Comparison of ENCODE assay signal across 8 mouse cellular contexts in genomic region chr14:20928308-20928685, GRCm38 (mm10). TPM values are rescaled to one million over a fixed set of nuclear protein-coding genes. Genes with fewer than 3 reads are reported as not detected.
DNase-seq lines count a peak whose midpoint lies in the region; ATAC-seq and TF ChIP-seq lines count a peak whose summit lies in the region.

No protein-coding gene starts in this region.

- H3K4me2 ChIP-seq in heart, embryonic 11.5 days: peak overlapping the region; percentile 83
- peak overlapping the region; percentile 71 for H3K4me2 ChIP-seq in forebrain, embryonic 15.5 days (replicated peaks)
- peak overlapping the region; percentile 92 for H3K4me2 ChIP-seq in liver, embryonic 14.5 days (ENCODE audit: low read depth)
- H3K4me2 ChIP-seq in stomach, postnatal 0 days (replicated peaks; ENCODE audit: low read depth): peak overlapping the region; percentile 57

- H3K4me3 ChIP-seq in heart, embryonic 11.5 days (ENCODE audit: low read depth, low read length): peak overlapping the region; percentile 98
- peak overlapping the region; percentile 82 to 85 for H3K4me3 ChIP-seq in MEL (ENCODE audit: control insufficient read depth in 1 of 2, insufficient read depth in 1 of 2, low read depth in 2 of 2, low read length in 2 of 2)
- H3K4me3 ChIP-seq in forebrain, embryonic 15.5 days: peak overlapping the region; percentile 76
- H3K4me3 ChIP-seq in liver, embryonic 14.5 days (ENCODE audit: insufficient read depth in 1 of 2, low read depth in 2 of 2, low read length in 2 of 2): peak overlapping the region; percentile 78 to 97
- H3K4me3 ChIP-seq in stomach, postnatal 0 days (ENCODE audit: low read depth, low read length): peak overlapping the region; percentile 98

- no peak for ATAC-seq in heart, embryonic 11.5 days (replicated peaks; ENCODE audit: insufficient number of reproducible peaks, low FRiP score, low TSS enrichment)
- no peak for ATAC-seq in forebrain, embryonic 15.5 days (replicated peaks)
- no peak for ATAC-seq in liver, embryonic 14.5 days (ENCODE audit: insufficient read depth)
- ATAC-seq in stomach, postnatal 0 days (ENCODE audit: low FRiP score, low TSS enrichment): no peak

- no peaks in the 10 kb centered on the region for H3K27me3 ChIP-seq in heart, embryonic 11.5 days (ENCODE audit: control insufficient read depth, insufficient read depth, low read length)
- H3K27me3 ChIP-seq in MEL (ENCODE audit: control insufficient read depth in 1 of 2, insufficient read depth in 2 of 2, low read length in 2 of 2): no peaks in the 10 kb centered on the region
- no peaks in the 10 kb centered on the region for H3K27me3 ChIP-seq in forebrain, embryonic 15.5 days
- no peaks in the 10 kb centered on the region for H3K27me3 ChIP-seq in liver, embryonic 14.5 days (ENCODE audit: control insufficient read depth, insufficient read depth, low read length)
- no peaks in the 10 kb centered on the region for H3K27me3 ChIP-seq in stomach, postnatal 0 days (ENCODE audit: control insufficient read depth, insufficient read depth, low read length)

- TF ChIP-seq CTCF in MEL (IDR thresholded peaks at IDR 0.05 in 2 of 3, conservative IDR thresholded peaks at IDR 0.05 in 1 of 3; ENCODE audit: control insufficient read depth in 1 of 3, insufficient read depth in 1 of 3, low read depth in 2 of 3, low read length in 3 of 3, poor library complexity in 1 of 3, severe bottlenecking in 1 of 3): no peak
- no peak for TF ChIP-seq CTCF in liver, embryonic 14.5 days (IDR thresholded peaks at IDR 0.05; ENCODE audit: low read depth)
- no peak for TF ChIP-seq CTCF in stomach, postnatal 0 days (IDR thresholded peaks at IDR 0.05; ENCODE audit: low read depth)

- no peak for TF ChIP-seq RAD21 in MEL (IDR thresholded peaks at IDR 0.05; ENCODE audit: low read depth, low read length)

- peaks cover 4% of the 10 kb centered on the region; the same call in 1 of the 2 replicates for H3K4me1 ChIP-seq in heart, embryonic 11.5 days (ENCODE audit: control insufficient read depth, insufficient read depth, low read length)
- H3K4me1 ChIP-seq in MEL (ENCODE audit: control insufficient read depth in 1 of 2, insufficient read depth in 2 of 2, low read length in 2 of 2): peaks cover 20 to 22% of the 10 kb centered on the region in 2 experiments
- H3K4me1 ChIP-seq in forebrain, embryonic 15.5 days: peaks cover 16% of the 10 kb centered on the region
- H3K4me1 ChIP-seq in liver, embryonic 14.5 days (replicated peaks; ENCODE audit: control insufficient read depth in 2 of 2, insufficient read depth in 2 of 2, low read length in 1 of 2): peaks cover 40 to 42% of the 10 kb centered on the region in 2 experiments
- H3K4me1 ChIP-seq in stomach, postnatal 0 days (replicated peaks; ENCODE audit: control insufficient read depth, insufficient read depth): peaks cover 3% of the 10 kb centered on the region; the same call in 1 of the 2 replicates

- WGBS in heart, embryonic 11.5 days (ENCODE audit: insufficient replicate concordance): 17% methylated on average over 4 of the region's 4 CpGs
- 24% methylated on average over 4 of the region's 4 CpGs for WGBS in forebrain, embryonic 15.5 days
- WGBS in liver, embryonic 14.5 days (ENCODE audit: insufficient replicate concordance): 16% methylated on average over 4 of the region's 4 CpGs
- WGBS in stomach, postnatal 0 days: 21% methylated on average over 4 of the region's 4 CpGs

- H3K9me3 ChIP-seq in heart, embryonic 11.5 days (replicated peaks; ENCODE audit: control insufficient read depth, low read length): no peaks in the 10 kb centered on the region
- H3K9me3 ChIP-seq in MEL (replicated peaks; ENCODE audit: insufficient read depth, low read length): no peaks in the 10 kb centered on the region
- H3K9me3 ChIP-seq in forebrain, embryonic 15.5 days: no peaks in the 10 kb centered on the region
- H3K9me3 ChIP-seq in liver, embryonic 14.5 days (ENCODE audit: control insufficient read depth, low read length): no peaks in the 10 kb centered on the region
- H3K9me3 ChIP-seq in stomach, postnatal 0 days (ENCODE audit: control insufficient read depth, low read length): no peaks in the 10 kb centered on the region

- no peak for TF ChIP-seq POLR2A in MEL (IDR thresholded peaks at IDR 0.05; ENCODE audit: control insufficient read depth in 1 of 2, insufficient read depth in 1 of 2, low read depth in 1 of 2, low read length in 2 of 2, poor library complexity in 1 of 2)

- H3K36me3 ChIP-seq in heart, embryonic 11.5 days (ENCODE audit: control insufficient read depth, insufficient read depth, low read length): no peaks in the 10 kb centered on the region
- peaks cover 0 to 29% of the 10 kb centered on the region in 2 experiments; a peak in 2 of 4 replicates for H3K36me3 ChIP-seq in MEL (ENCODE audit: control insufficient read depth in 1 of 2, insufficient read depth in 2 of 2, low read length in 2 of 2)
- H3K36me3 ChIP-seq in forebrain, embryonic 15.5 days: no peaks in the 10 kb centered on the region
- no peaks in the 10 kb centered on the region for H3K36me3 ChIP-seq in liver, embryonic 14.5 days (replicated peaks; ENCODE audit: control insufficient read depth, insufficient read depth, low read depth)
- no peaks in the 10 kb centered on the region for H3K36me3 ChIP-seq in stomach, postnatal 0 days (ENCODE audit: control insufficient read depth, insufficient read depth, low read length)

- peak overlapping the region; percentile 96 for H3K9ac ChIP-seq in heart, embryonic 11.5 days (ENCODE audit: low read depth, low read length)
- H3K9ac ChIP-seq in MEL (ENCODE audit: control insufficient read depth, low read depth, low read length, poor library complexity, severe bottlenecking): peak overlapping the region; percentile 58
- 0 out of 2 replicates have a peak overlapping the region, but pooled peaks have one; percentile 47 for H3K9ac ChIP-seq in forebrain, embryonic 15.5 days (replicated peaks)
- peak overlapping the region; percentile 91 for H3K9ac ChIP-seq in liver, embryonic 14.5 days (replicated peaks)
- H3K9ac ChIP-seq in stomach, postnatal 0 days (ENCODE audit: low read length): peak overlapping the region; percentile 56; the same call in 1 of the 2 replicates

- peaks cover 9% of the 10 kb centered on the region for H3K79me2 ChIP-seq in MEL (ENCODE audit: control insufficient read depth, insufficient read depth, low read length, poor library complexity)

- peak overlapping the region; percentile 64; the same call in 1 of the 2 replicates for H3K27ac ChIP-seq in heart, embryonic 11.5 days (ENCODE audit: low read depth, low read length)
- peak overlapping the region; percentile 53 for H3K27ac ChIP-seq in MEL (ENCODE audit: control insufficient read depth, low read depth, low read length)
- H3K27ac ChIP-seq in forebrain, embryonic 15.5 days (replicated peaks): peak overlapping the region; percentile 35; the same call in 1 of the 2 replicates
- peak overlapping the region; percentile 77 for H3K27ac ChIP-seq in liver, embryonic 14.5 days
- peak overlapping the region; percentile 63 for H3K27ac ChIP-seq in stomach, postnatal 0 days (replicated peaks)

- no peak for DNase-seq in heart, postnatal 10 days
- DNase-seq in MEL (ENCODE audit: low read depth, low spot score): no peak
- no peak for DNase-seq in liver, embryonic 14.5 days (ENCODE audit: low read depth in 3 of 3, low spot score in 3 of 3)
- DNase-seq in stomach, postnatal 0 days (ENCODE audit: low spot score): no peak
- DNase-seq in c-Kit-positive CD71-positive TER-119-positive erythroid progenitor cells, embryonic 14.5 days (ENCODE audit: low spot score): no peak
- no peak for DNase-seq in right cerebral cortex, postnatal 14 days

- intact Hi-C loops in heart, postnatal 10 days (cut with DNase I): loop anchor here (2.0 kb wide), 2 partner anchors 33 to 43 kb away; no protein-coding TSS in a partner anchor

- no peak for TF ChIP-seq EP300 in MEL (IDR thresholded peaks at IDR 0.05; ENCODE audit: low read depth in 1 of 2, low read length in 2 of 2)
- no peak for TF ChIP-seq EP300 in liver, embryonic 14.5 days (IDR thresholded peaks at IDR 0.05; ENCODE audit: low read depth)
- TF ChIP-seq EP300 in stomach, postnatal 0 days (optimal IDR thresholded peaks at IDR 0.05): no peak

TF ChIP-seq in MEL, 35 proteins besides CTCF, POLR2A, EP300 and RAD21:
- TF ChIP-seq ZMIZ1 (IDR thresholded peaks at IDR 0.05; ENCODE audit: low read depth, low read length) (no peak), ZNF384 (IDR thresholded peaks at IDR 0.05; ENCODE audit: low read depth, low read length) (0 out of 2 replicates have a peak, but pooled peaks have one; percentile 3)

RNA-seq across cellular contexts. Expression of gene Vcl, which starts 0.9 kb away (rescaled TPM):
- 78.8 and 101 TPM in 2 replicates for polyA plus RNA-seq in heart, embryonic 11.5 days (2014; fragmentation: Nextera tagmentation; extraction: Ambion mirVana)
- total RNA-seq in heart, postnatal 10 days (2021): 100 to 1,000 TPM; 172 to 180 TPM
- 11.7 and 14.7 TPM in 2 replicates for total RNA-seq in MEL (2012; rRNA removed)
- 10 to 100 TPM in 1 of 2 experiments, not detected in 1; 30.3 TPM for polyA plus RNA-seq in MEL (2012; ENCODE audit: insufficient read depth in 1 of 2, insufficient read length in 2 of 2, low read depth in 1 of 2, low replicate concordance in 2 of 2, missing spikeins in 1 of 2)
- polyA plus RNA-seq in forebrain, embryonic 15.5 days (2015; fragmentation: Nextera tagmentation; extraction: Ambion mirVana): 9.0 and 10.9 TPM in 2 replicates
- polyA plus RNA-seq in liver, embryonic 14.5 days (2012; rRNA removed): 13.8 and 16.5 TPM in 2 replicates
- 17.1 and 21.7 TPM in 2 replicates for polyA plus RNA-seq in liver, embryonic 14.5 days (2014; fragmentation: Nextera tagmentation; extraction: Ambion mirVana)
- polyA plus RNA-seq in stomach, postnatal 0 days (2015; fragmentation: Nextera tagmentation; extraction: Ambion mirVana): 52.0 and 54.5 TPM in 2 replicates
